Mouse (Mus musculus): ENCODE results near the gene Wdfy4. TPM values are rescaled to one million over a fixed set of nuclear protein-coding genes. Genes with fewer than 3 reads are reported as not detected.

Wdfy4 gene
- total and polyA plus RNA-seq, 2 experiments from 2014 or later, result 0.11 to 0.89 TPM

GRCm38 (mm10) chr14:33171942-33172341, 13.4 kb downstream of the Wdfy4 start:
- Histone ChIP-seq H3K27ac (no peak overlapping the region), H3K4me2 (ENCODE audit: low read depth, low read length) (no peak overlapping the region), H3K36me3 (ENCODE audit: insufficient read depth, low read length) (no peaks in the 10 kb centered on the region), H3K27me3 (ENCODE audit: insufficient read depth, low read length) (no peaks in the 10 kb centered on the region), H3K4me1 (ENCODE audit: insufficient read depth, low read length) (no peaks in the 10 kb centered on the region), H3K9me3 (ENCODE audit: low read length) (no peaks in the 10 kb centered on the region), H3K4me3 (ENCODE audit: low read length) (no peak overlapping the region), H3K9ac (replicated peaks; ENCODE audit: low read length) (no peak overlapping the region)
- DNase-seq (ENCODE audit: low spot score) (no peak), ATAC-seq (no peak)
- 73% methylated on average over 1 of the region's 1 CpGs for WGBS
- TF ChIP-seq CTCF (IDR thresholded peaks at IDR 0.05; ENCODE audit: low read depth), result no peak

- no peak for ATAC-seq
- no peak overlapping the region for H3K4me3 ChIP-seq (ENCODE audit: low read length)
- DNase-seq (ENCODE audit: low spot score), result no peak
- no peaks in the 10 kb centered on the region for H3K4me1 ChIP-seq (ENCODE audit: insufficient read depth, low read length)
- TF ChIP-seq CTCF (IDR thresholded peaks at IDR 0.05; ENCODE audit: low read depth), result no peak
- no peak overlapping the region for H3K9ac ChIP-seq (replicated peaks; ENCODE audit: low read length)
- H3K27ac ChIP-seq, result no peak overlapping the region
- WGBS, result 81% methylated on average over 4 of the region's 4 CpGs
- no peaks in the 10 kb centered on the region for H3K9me3 ChIP-seq (ENCODE audit: low read length)
- no peak overlapping the region for H3K4me2 ChIP-seq (ENCODE audit: low read depth, low read length)
- H3K36me3 ChIP-seq (ENCODE audit: insufficient read depth, low read length), result no peaks in the 10 kb centered on the region
- no peaks in the 10 kb centered on the region for H3K27me3 ChIP-seq (ENCODE audit: insufficient read depth, low read length)
These were observed 16.6 kb downstream of the Wdfy4 start for GRCm38 (mm10) chr14:33168750-33169149.

- Histone ChIP-seq H3K4me1 (ENCODE audit: insufficient read depth, low read length) (no peaks in the 10 kb centered on the region), H3K4me3 (ENCODE audit: low read length) (no peak overlapping the region), H3K9me3 (ENCODE audit: low read length) (no peaks in the 10 kb centered on the region), H3K27me3 (ENCODE audit: insufficient read depth, low read length) (no peaks in the 10 kb centered on the region), H3K4me2 (ENCODE audit: low read depth, low read length) (no peak overlapping the region), H3K27ac (no peak overlapping the region), H3K36me3 (ENCODE audit: insufficient read depth, low read length) (no peaks in the 10 kb centered on the region), H3K9ac (replicated peaks; ENCODE audit: low read length) (no peak overlapping the region)
- no peak for TF ChIP-seq CTCF (IDR thresholded peaks at IDR 0.05; ENCODE audit: low read depth)
- WGBS, result 82% methylated on average over 5 of the region's 5 CpGs
- DNase-seq (ENCODE audit: low spot score) (no peak), ATAC-seq (no peak)
These were observed 23.1 kb downstream of the Wdfy4 start for GRCm38 (mm10) chr14:33162238-33162637.

- Histone ChIP-seq H3K27me3 (ENCODE audit: insufficient read depth, low read length) (no peaks in the 10 kb centered on the region), H3K27ac (no peak overlapping the region), H3K9me3 (ENCODE audit: low read length) (no peaks in the 10 kb centered on the region), H3K4me1 (ENCODE audit: insufficient read depth, low read length) (no peaks in the 10 kb centered on the region), H3K9ac (replicated peaks; ENCODE audit: low read length) (no peak overlapping the region), H3K4me2 (ENCODE audit: low read depth, low read length) (no peak overlapping the region), H3K36me3 (ENCODE audit: insufficient read depth, low read length) (no peaks in the 10 kb centered on the region), H3K4me3 (ENCODE audit: low read length) (no peak overlapping the region)
- no peak for ATAC-seq
- DNase-seq (ENCODE audit: low spot score), result no peak
- TF ChIP-seq CTCF (IDR thresholded peaks at IDR 0.05; ENCODE audit: low read depth), result no peak
- 62% methylated on average over 3 of the region's 3 CpGs for WGBS
These were observed 27.0 kb downstream of the Wdfy4 start for GRCm38 (mm10) chr14:33158268-33158667.

GRCm38 (mm10) chr14:33152941-33153340, 32.4 kb downstream of the Wdfy4 start:
- WGBS, result 57% methylated on average over 1 of the region's 1 CpGs
- Histone ChIP-seq H3K36me3 (ENCODE audit: insufficient read depth, low read length) (no peaks in the 10 kb centered on the region), H3K4me3 (ENCODE audit: low read length) (no peak overlapping the region), H3K27me3 (ENCODE audit: insufficient read depth, low read length) (no peaks in the 10 kb centered on the region), H3K9ac (replicated peaks; ENCODE audit: low read length) (no peak overlapping the region), H3K4me1 (ENCODE audit: insufficient read depth, low read length) (no peaks in the 10 kb centered on the region), H3K27ac (no peak overlapping the region), H3K9me3 (ENCODE audit: low read length) (no peaks in the 10 kb centered on the region), H3K4me2 (ENCODE audit: low read depth, low read length) (no peak overlapping the region)
- DNase-seq (ENCODE audit: low spot score) (no peak), ATAC-seq (no peak)
- 0 out of 2 replicates have a peak, but pooled peaks have one; percentile 19 for TF ChIP-seq CTCF (IDR thresholded peaks at IDR 0.05; ENCODE audit: low read depth)

- Histone ChIP-seq H3K4me3 (ENCODE audit: low read length) (no peak overlapping the region), H3K4me1 (ENCODE audit: insufficient read depth, low read length) (no peaks in the 10 kb centered on the region), H3K36me3 (ENCODE audit: insufficient read depth, low read length) (no peaks in the 10 kb centered on the region), H3K27me3 (ENCODE audit: insufficient read depth, low read length) (no peaks in the 10 kb centered on the region), H3K9me3 (ENCODE audit: low read length) (no peaks in the 10 kb centered on the region), H3K9ac (replicated peaks; ENCODE audit: low read length) (no peak overlapping the region), H3K27ac (no peak overlapping the region), H3K4me2 (ENCODE audit: low read depth, low read length) (no peak overlapping the region)
- WGBS, result 12% methylated on average over 2 of the region's 2 CpGs
- DNase-seq (ENCODE audit: low spot score) (peak; percentile 37), ATAC-seq (no peak)
- peak; percentile 58 for TF ChIP-seq CTCF (IDR thresholded peaks at IDR 0.05; ENCODE audit: low read depth)
These were observed 39.0 kb downstream of the Wdfy4 start for GRCm38 (mm10) chr14:33146287-33146686.

- Histone ChIP-seq H3K4me1 (ENCODE audit: insufficient read depth, low read length) (no peaks in the 10 kb centered on the region), H3K4me3 (ENCODE audit: low read length) (no peak overlapping the region), H3K36me3 (ENCODE audit: insufficient read depth, low read length) (no peaks in the 10 kb centered on the region), H3K9me3 (ENCODE audit: low read length) (no peaks in the 10 kb centered on the region), H3K4me2 (ENCODE audit: low read depth, low read length) (no peak overlapping the region), H3K27me3 (ENCODE audit: insufficient read depth, low read length) (no peaks in the 10 kb centered on the region), H3K27ac (no peak overlapping the region), H3K9ac (replicated peaks; ENCODE audit: low read length) (no peak overlapping the region)
- TF ChIP-seq CTCF (IDR thresholded peaks at IDR 0.05; ENCODE audit: low read depth), result no peak
- WGBS, result 53% methylated on average over 9 of the region's 9 CpGs
- no peak for ATAC-seq
- no peak for DNase-seq (ENCODE audit: low spot score)
These were observed 48.5 kb downstream of the Wdfy4 start for GRCm38 (mm10) chr14:33136843-33137242.
